Mouse (Mus musculus) MEL (cell line): Measurements from ENCODE around the gene Jmjd7. TPM values are rescaled to one million over a fixed set of nuclear protein-coding genes. Genes with fewer than 3 reads are reported as not detected.
A peak's percentile ranks its signal among the peaks of the same experiment; 100 is the strongest.

Source experiments
- DNase-seq: peaks from one replicate; pipeline ENCODE4 v3.0.0; 2011; ENCODE audit warnings: low read depth, low spot score
- H3K27ac ChIP-seq: 2 replicates; pipeline ENCODE4 v1.5.1; 2012; ENCODE audit warnings: low read depth, mild to moderate bottlenecking, control low read depth, low read length, moderate library complexity; ENCODE audit not compliant: control insufficient read depth
- H3K27me3 ChIP-seq, 2 experiments: fragments of 150-350 bp in 1 of 2; sonication (generic) in 1 of 2; 2 replicates each; pipeline ENCODE4 v1.6.1; 2012; ENCODE audit warnings: low read length in 2 of 2, mild to moderate bottlenecking in 2 of 2, improper control_type of control experiment in 1 of 2, moderate library complexity in 1 of 2; ENCODE audit not compliant: insufficient read depth in 2 of 2, control insufficient read depth in 1 of 2
- H3K36me3 ChIP-seq, 2 experiments: 2 replicates each; pipeline ENCODE4 v1.6.1; 2012 to 2014; ENCODE audit warnings: low read length in 2 of 2, improper control_type of control experiment in 1 of 2, inconsistent platforms in 1 of 2, mild to moderate bottlenecking in 1 of 2; ENCODE audit not compliant: insufficient read depth in 2 of 2, control insufficient read depth in 1 of 2
- H3K4me1 ChIP-seq, 2 experiments: fragments of 150-350 bp in 1 of 2; sonication (generic) in 1 of 2; 2 replicates each; pipeline ENCODE4 v1.6.1; 2012; ENCODE audit warnings: low read length in 2 of 2, improper control_type of control experiment in 1 of 2, mild to moderate bottlenecking in 1 of 2; ENCODE audit not compliant: insufficient read depth in 2 of 2, control insufficient read depth in 1 of 2
- H3K4me3 ChIP-seq, 2 experiments: fragments of 150-350 bp in 1 of 2; sonication (generic) in 1 of 2; 2 replicates each; pipeline ENCODE4 v1.5.1; 2012; ENCODE audit warnings: low read depth in 2 of 2, low read length in 2 of 2, mild to moderate bottlenecking in 2 of 2, moderate library complexity in 2 of 2, control low read depth in 1 of 2, improper control_type of control experiment in 1 of 2; ENCODE audit not compliant: control insufficient read depth in 1 of 2, insufficient read depth in 1 of 2
- H3K79me2 ChIP-seq: 2 replicates; pipeline ENCODE4 v1.6.1; 2012; ENCODE audit warnings: mild to moderate bottlenecking, low read length, moderate library complexity; ENCODE audit not compliant: control insufficient read depth, poor library complexity, insufficient read depth
- H3K9ac ChIP-seq: 2 replicates; pipeline ENCODE4 v1.6.1; 2012; ENCODE audit warnings: low read depth, mild to moderate bottlenecking, control low read depth, low read length, moderate library complexity; ENCODE audit not compliant: control insufficient read depth, poor library complexity, severe bottlenecking
- H3K9me3 ChIP-seq: fragments of 150-350 bp; sonication (generic); replicated peaks from 2 replicates; pipeline ENCODE4 v1.6.1; 2012; ENCODE audit warnings: mild to moderate bottlenecking, low read length, improper control_type of control experiment, moderate library complexity; ENCODE audit not compliant: insufficient read depth
- CHD1 ChIP-seq: IDR thresholded peaks from 2 replicates; pipeline ENCODE4 v1.6.1; 2012; ENCODE audit warnings: low read depth, mild to moderate bottlenecking, inconsistent platforms, low read length, improper control_type of control experiment
- CTCF ChIP-seq, 3 experiments: IDR thresholded peaks in 2 of 3; conservative IDR thresholded peaks in 1 of 3; 2 replicates each; pipeline ENCODE4 v1.5.1; 2011 to 2012; ENCODE audit warnings: low read length in 3 of 3, low read depth in 2 of 3, mild to moderate bottlenecking in 2 of 3, improper control_type of control experiment in 1 of 3, inconsistent platforms in 1 of 3, mixed read lengths in 1 of 3, moderate library complexity in 1 of 3; ENCODE audit not compliant: control insufficient read depth in 1 of 3, insufficient read depth in 1 of 3, poor library complexity in 1 of 3, severe bottlenecking in 1 of 3
- E2F4 ChIP-seq: IDR thresholded peaks from 2 replicates; pipeline ENCODE4 v1.6.1; 2011; ENCODE audit warnings: low read depth, low read length, improper control_type of control experiment, borderline replicate concordance
- GABPA ChIP-seq: IDR thresholded peaks from 2 replicates; pipeline ENCODE4 v1.6.1; 2012; ENCODE audit warnings: low read depth, mild to moderate bottlenecking, inconsistent platforms, low read length, improper control_type of control experiment, moderate library complexity
- HCFC1 ChIP-seq: IDR thresholded peaks from 2 replicates; pipeline ENCODE4 v1.6.1; 2012; ENCODE audit warnings: low read depth, mild to moderate bottlenecking, inconsistent platforms, low read length, improper control_type of control experiment, moderate library complexity
- MAFK ChIP-seq: IDR thresholded peaks from 2 replicates; pipeline ENCODE4 v1.6.1; 2011; ENCODE audit warnings: low read depth, mild to moderate bottlenecking, low read length, improper control_type of control experiment, borderline replicate concordance
- MYB ChIP-seq: IDR thresholded peaks from 2 replicates; pipeline ENCODE4 v1.6.1; 2011; ENCODE audit warnings: mild to moderate bottlenecking, low read depth, low read length, improper control_type of control experiment
- MYC ChIP-seq: IDR thresholded peaks from 2 replicates; pipeline ENCODE4 v1.6.1; 2011; ENCODE audit warnings: low read depth, mild to moderate bottlenecking, low read length, improper control_type of control experiment, moderate library complexity
- NELFE ChIP-seq: IDR thresholded peaks from 2 replicates; pipeline ENCODE4 v1.6.1; 2011; ENCODE audit warnings: low read depth, low read length, improper control_type of control experiment
- NRF1 ChIP-seq: IDR thresholded peaks from 2 replicates; pipeline ENCODE4 v1.6.1; 2014; ENCODE audit warnings: low read depth, mild to moderate bottlenecking, inconsistent platforms, low read length, improper control_type of control experiment, moderate library complexity; ENCODE audit not compliant: poor library complexity, insufficient read depth, severe bottlenecking
- POLR2A ChIP-seq, 2 experiments: IDR thresholded peaks; 2 replicates each; pipeline ENCODE4 v1.6.1; 2011 to 2012; ENCODE audit warnings: low read length in 2 of 2, mild to moderate bottlenecking in 2 of 2, control low read depth in 1 of 2, improper control_type of control experiment in 1 of 2, low read depth in 1 of 2, moderate library complexity in 1 of 2; ENCODE audit not compliant: control insufficient read depth in 1 of 2, insufficient read depth in 1 of 2, poor library complexity in 1 of 2
- POLR2AphosphoS5 ChIP-seq: IDR thresholded peaks from 2 replicates; pipeline ENCODE4 v1.6.1; 2012; ENCODE audit warnings: low read depth, borderline replicate concordance, mild to moderate bottlenecking, inconsistent platforms, low read length, moderate library complexity, mixed read lengths
- RAD21 ChIP-seq: IDR thresholded peaks from 2 replicates; pipeline ENCODE4 v1.6.1; 2011; ENCODE audit warnings: mild to moderate bottlenecking, low read depth, low read length, improper control_type of control experiment
- TAL1 ChIP-seq: IDR thresholded peaks from 2 replicates; pipeline ENCODE4 v1.6.1; 2012; ENCODE audit warnings: mild to moderate bottlenecking, inconsistent platforms, low read length, moderate library complexity, mixed read lengths
- USF1 ChIP-seq: IDR thresholded peaks from 2 replicates; pipeline ENCODE4 v1.6.1; 2014; ENCODE audit warnings: low read depth, mild to moderate bottlenecking, inconsistent platforms, low read length, improper control_type of control experiment, moderate library complexity
- polyA plus RNA-seq, 2 experiments: library from polyadenylated mRNA; stranded (reverse) in 1 of 2; unstranded in 1 of 2; fragments of >175 nt in 1 of 2; fragments of >200 nt in 1 of 2; gene quantifications; 2 replicates each; pipeline versions ENCODE4 v1.2.1 to v1.2.4; 2012; ENCODE audit warnings: low replicate concordance in 2 of 2, low read depth in 1 of 2; ENCODE audit not compliant: insufficient read length in 2 of 2, insufficient read depth in 1 of 2, missing spikeins in 1 of 2
- total RNA-seq: library from RNA; depleted of rRNA; stranded (reverse); fragments of 300-350 nt; gene quantifications from 2 replicates; pipeline ENCODE4 v1.2.3, GENCODE M21; 2012

The Jmjd7 gene
- total and polyA plus RNA-seq, 3 experiments = 4.2 to 12.0 TPM; not detected in 1

DNA sequence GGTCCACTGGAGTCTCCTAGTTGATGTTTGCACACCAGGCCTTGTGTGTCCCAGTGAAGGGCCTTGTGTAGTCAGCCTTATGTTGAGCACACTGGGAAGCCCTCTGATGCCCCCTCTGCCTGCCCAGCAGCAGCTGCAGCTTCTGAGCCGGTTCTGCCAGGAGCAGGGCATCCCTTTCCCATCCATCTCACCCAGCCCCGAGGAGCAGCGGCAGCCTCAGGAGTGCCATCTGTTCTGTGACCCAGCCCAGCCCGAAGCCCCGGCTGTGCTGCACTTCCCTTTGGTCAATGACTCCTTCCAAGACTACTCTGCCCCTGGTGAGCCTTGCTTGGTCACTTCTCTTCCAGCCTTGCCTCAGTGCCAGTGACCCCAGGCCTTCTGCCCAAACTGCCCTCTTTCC is 13.7 kb downstream of the Jmjd7 start:
- TF ChIP-seq RAD21 (no peak), MYB (no peak), E2F4 (no peak), CHD1 (no peak), NELFE (no peak), POLR2A (IDR thresholded peaks at IDR 0.05; ENCODE audit: control insufficient read depth in 1 of 2, insufficient read depth in 1 of 2, low read depth in 1 of 2, low read length in 2 of 2, poor library complexity in 1 of 2) (no peak)
- H3K27me3 ChIP-seq = no peaks in the 10 kb centered on the region
- no peak overlapping the region for H3K9ac ChIP-seq
- H3K36me3 ChIP-seq = no peaks in the 10 kb centered on the region
- H3K27ac ChIP-seq = no peak overlapping the region
- H3K4me3 ChIP-seq = no peak overlapping the region
- no peaks in the 10 kb centered on the region for H3K9me3 ChIP-seq
- no peaks in the 10 kb centered on the region for H3K79me2 ChIP-seq
- no peaks in the 10 kb centered on the region; a peak in 1 of 4 replicates for H3K4me1 ChIP-seq
- DNase-seq = no peak

DNA sequence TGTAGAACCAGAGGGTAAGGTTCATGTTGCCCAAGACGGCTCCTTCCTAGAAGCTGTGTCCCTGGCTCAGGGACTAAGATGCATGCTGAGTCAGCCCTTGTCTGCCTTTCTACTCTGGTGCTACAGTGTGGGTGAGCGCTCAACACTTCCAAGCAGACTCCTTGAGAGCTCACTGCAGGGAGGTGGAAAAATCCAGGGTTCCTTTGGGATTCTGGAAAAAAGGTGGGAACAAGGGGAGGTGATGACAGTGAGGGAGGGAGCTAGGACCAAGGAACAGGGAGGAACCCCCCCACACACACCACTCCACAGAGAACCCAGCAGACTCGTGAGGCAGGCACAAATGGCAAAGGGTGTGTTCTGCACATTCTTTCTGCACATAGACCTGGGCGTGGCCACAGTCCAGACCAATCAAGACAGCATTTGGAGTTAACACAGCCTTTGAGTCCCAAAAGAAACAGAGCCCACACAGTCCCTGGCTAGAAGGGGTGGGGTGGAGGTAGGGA is 16.9 kb downstream of the Jmjd7 start:
- no peaks in the 10 kb centered on the region for H3K79me2 ChIP-seq
- no peaks in the 10 kb centered on the region; a peak in 1 of 4 replicates for H3K4me1 ChIP-seq
- H3K36me3 ChIP-seq = no peaks in the 10 kb centered on the region
- H3K9ac ChIP-seq = no peak overlapping the region
- H3K27me3 ChIP-seq = no peaks in the 10 kb centered on the region; a peak in 1 of 4 replicates
- no peak overlapping the region for H3K4me3 ChIP-seq
- H3K9me3 ChIP-seq = no peaks in the 10 kb centered on the region
- TF ChIP-seq MAFK (no peak), NRF1 (peak; percentile 28; the same call in 1 of the 2 replicates), CTCF (IDR thresholded peaks at IDR 0.05 in 2 of 3, conservative IDR thresholded peaks at IDR 0.05 in 1 of 3; ENCODE audit: control insufficient read depth in 1 of 3, insufficient read depth in 1 of 3, low read depth in 2 of 3, low read length in 3 of 3, poor library complexity in 1 of 3, severe bottlenecking in 1 of 3) (no peak), TAL1 (no peak), E2F4 (no peak)
- DNase-seq = peak; percentile 72
- H3K27ac ChIP-seq = no peak overlapping the region

GRCm38 (mm10) chr2:120044676-120045075 is 17.4 kb downstream of the Jmjd7 start:
- no peak overlapping the region for H3K27ac ChIP-seq
- no peak overlapping the region for H3K4me3 ChIP-seq
- H3K4me1 ChIP-seq = no peaks in the 10 kb centered on the region; a peak in 1 of 4 replicates
- H3K79me2 ChIP-seq = no peaks in the 10 kb centered on the region
- TF ChIP-seq E2F4 = no peak
- no peak for TF ChIP-seq NELFE
- TF ChIP-seq POLR2A (IDR thresholded peaks at IDR 0.05; ENCODE audit: control insufficient read depth in 1 of 2, insufficient read depth in 1 of 2, low read depth in 1 of 2, low read length in 2 of 2, poor library complexity in 1 of 2) = no peak
- no peak for TF ChIP-seq USF1
- no peak for TF ChIP-seq GABPA
- no peak for TF ChIP-seq MAFK
- no peak for TF ChIP-seq POLR2AphosphoS5
- TF ChIP-seq MYC = no peak
- TF ChIP-seq HCFC1 = no peak
- TF ChIP-seq, all 39 proteins: peak for 0
- no peaks in the 10 kb centered on the region for H3K9me3 ChIP-seq
- DNase-seq = no peak
- no peaks in the 10 kb centered on the region; a peak in 1 of 4 replicates for H3K27me3 ChIP-seq
- H3K36me3 ChIP-seq = no peaks in the 10 kb centered on the region
- no peak overlapping the region for H3K9ac ChIP-seq
